Mouse (Mus musculus) hindbrain, embryonic 11.5 days (tissue): ENCODE data around the gene Syde1. TPM values are rescaled to one million over a fixed set of nuclear protein-coding genes. Genes with fewer than 3 reads are reported as not detected.

ENCODE experiments used
- ATAC-seq: fragments of 200-750 bp; cut with Nextera tagmentation; 2 replicates; pipeline ENCODE4 v1.8.0; 2017; ENCODE audit warnings: mild to moderate bottlenecking, moderate TSS enrichment, moderate library complexity; ENCODE audit not compliant: low FRiP score
- DNase-seq: peaks from one replicate; pipeline ENCODE4 v3.0.0-alpha.2; 2015; ENCODE audit warnings: low spot score
- H3K27ac ChIP-seq: fragments of 300-500 bp; sonication (generic); 2 replicates; pipeline ENCODE4 v1.5.1; 2014; ENCODE audit warnings: mild to moderate bottlenecking, low read depth, low read length
- H3K27me3 ChIP-seq: fragments of 300-500 bp; sonication (generic); 2 replicates; pipeline ENCODE4 v1.6.1; 2014; ENCODE audit warnings: mild to moderate bottlenecking, low read length, moderate library complexity, mixed read lengths; ENCODE audit not compliant: control insufficient read depth, insufficient read depth
- H3K36me3 ChIP-seq: fragments of 300-500 bp; sonication (generic); 2 replicates; pipeline ENCODE4 v1.6.1; 2014; ENCODE audit warnings: mild to moderate bottlenecking, low read length, moderate library complexity, mixed read lengths; ENCODE audit not compliant: control insufficient read depth, insufficient read depth
- H3K4me1 ChIP-seq: fragments of 300-500 bp; sonication (generic); replicated peaks from 2 replicates; pipeline ENCODE4 v1.6.1; 2014; ENCODE audit warnings: low read length, mixed read lengths; ENCODE audit not compliant: control insufficient read depth, insufficient read depth
- H3K4me2 ChIP-seq: fragments of 300-500 bp; sonication (generic); replicated peaks from 2 replicates; pipeline ENCODE4 v1.6.1; 2014; ENCODE audit warnings: mild to moderate bottlenecking, low read depth, low read length
- H3K4me3 ChIP-seq: fragments of 300-500 bp; sonication (generic); 2 replicates; pipeline ENCODE4 v1.5.1; 2014; ENCODE audit warnings: low read depth, low read length
- H3K9ac ChIP-seq: fragments of 300-500 bp; sonication (generic); 2 replicates; pipeline ENCODE4 v1.6.1; 2014; ENCODE audit warnings: low read depth, low read length
- H3K9me3 ChIP-seq: fragments of 300-500 bp; sonication (generic); 2 replicates; pipeline ENCODE4 v1.6.1; 2016; ENCODE audit warnings: low read length; ENCODE audit not compliant: control insufficient read depth
- WGBS: fragments of 180-500 bp; shearing (Covaris S2); extraction: QIAGEN DNeasy Blood & Tissue Kit; methylation state at CpG from one replicate; pipeline ENCODE4 v1.1.7; 2014; 5-methylcytosine and 5-hydroxymethylcytosine counted together
- polyA plus RNA-seq: library from polyadenylated mRNA; unstranded; fragments of >200 nt; fragmentation: Nextera tagmentation; extraction: Ambion mirVana; gene quantifications from 2 replicates; pipeline ENCODE4 v1.2.1, GENCODE M21; 2014

Gene Syde1
- polyA plus RNA-seq, 1 experiment from 2014 or later = 11.9 TPM

DNA sequence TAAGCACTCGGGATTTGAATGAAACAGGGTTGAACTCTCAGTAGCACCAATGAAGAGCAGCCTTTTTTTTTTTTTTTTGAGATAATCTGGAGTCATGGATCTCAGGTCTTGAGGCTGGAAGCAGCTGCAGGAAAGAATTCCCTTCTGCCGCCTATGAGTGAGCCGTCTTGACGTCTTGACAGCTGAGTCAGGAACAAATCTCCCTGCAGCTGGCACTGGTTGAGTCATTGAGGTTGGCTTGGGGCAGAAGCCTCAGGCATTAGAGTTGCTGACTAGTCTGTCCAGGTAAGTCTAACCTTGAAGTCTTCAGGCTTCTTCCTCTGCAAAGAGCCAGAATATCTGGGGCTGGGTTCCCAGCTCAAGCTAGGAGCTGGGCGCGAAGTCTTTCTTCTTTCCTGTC, 2.4 kb upstream of the Syde1 start:
- H3K9me3 ChIP-seq = no peaks in the 10 kb centered on the region
- H3K4me1 ChIP-seq = no peaks in the 10 kb centered on the region; the same call in 1 of the 2 replicates
- H3K27ac ChIP-seq = no peak overlapping the region
- no peaks in the 10 kb centered on the region for H3K27me3 ChIP-seq
- H3K4me3 ChIP-seq = no peak overlapping the region
- H3K36me3 ChIP-seq = no peaks in the 10 kb centered on the region
- ATAC-seq (no peak), DNase-seq (no peak)
- no peak overlapping the region for H3K9ac ChIP-seq
- 82% methylated on average over 6 of the region's 6 CpGs for WGBS
- no peak overlapping the region for H3K4me2 ChIP-seq

- no peak overlapping the region for H3K9ac ChIP-seq
- no peak overlapping the region for H3K27ac ChIP-seq
- H3K27me3 ChIP-seq = no peaks in the 10 kb centered on the region
- no peak overlapping the region for H3K4me3 ChIP-seq
- no peak overlapping the region for H3K4me2 ChIP-seq
- no peaks in the 10 kb centered on the region for H3K36me3 ChIP-seq
- ATAC-seq (no peak), DNase-seq (no peak)
- no peaks in the 10 kb centered on the region; the same call in 1 of the 2 replicates for H3K4me1 ChIP-seq
- 95% methylated on average over 5 of the region's 5 CpGs for WGBS
- no peaks in the 10 kb centered on the region for H3K9me3 ChIP-seq
These were observed 2.0 kb upstream of the Syde1 start for GRCm38 (mm10) chr10:78593736-78594135.

GRCm38 (mm10) chr10:78592856-78593379, 1.2 kb upstream of the Syde1 start:
- Histone ChIP-seq H3K27ac (no peak overlapping the region), H3K27me3 (no peaks in the 10 kb centered on the region), H3K4me1 (no peaks in the 10 kb centered on the region; the same call in 1 of the 2 replicates), H3K4me2 (no peak overlapping the region), H3K4me3 (no peak overlapping the region), H3K36me3 (no peaks in the 10 kb centered on the region), H3K9me3 (no peaks in the 10 kb centered on the region), H3K9ac (no peak overlapping the region)
- DNase-seq (no peak), ATAC-seq (no peak)
- WGBS = 86% methylated on average over 4 of the region's 4 CpGs

- 42% methylated on average over 9 of the region's 9 CpGs for WGBS
These were observed 1.0 kb downstream of the Syde1 start for GRCm38 (mm10) chr10:78590744-78591143.

DNA sequence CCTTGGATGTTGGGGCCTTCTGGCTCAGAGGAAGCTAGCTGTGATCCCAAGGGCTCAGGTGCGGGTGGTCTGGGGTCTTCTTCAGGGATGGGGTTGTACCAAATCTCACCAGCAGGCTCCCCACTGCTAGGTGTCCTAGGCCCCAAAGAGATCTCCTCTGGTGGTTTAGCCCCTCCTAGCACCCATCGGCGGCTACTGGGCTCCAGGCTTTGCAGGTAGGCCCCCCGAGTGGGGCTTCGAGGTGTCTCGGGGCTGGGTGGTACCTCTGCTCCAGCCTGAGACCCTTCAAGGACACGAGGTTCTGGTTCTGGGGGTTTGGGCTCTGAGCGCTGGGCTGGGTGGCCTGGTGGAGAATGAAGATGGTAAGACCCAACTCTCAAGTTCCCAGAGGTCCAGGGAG, 1.9 kb downstream of the Syde1 start:
- DNase-seq (no peak), ATAC-seq (no peak)
- no peak overlapping the region for H3K27ac ChIP-seq
- H3K9ac ChIP-seq = no peak overlapping the region
- H3K4me3 ChIP-seq = no peak overlapping the region
- WGBS = 95% methylated on average over 8 of the region's 8 CpGs
- no peaks in the 10 kb centered on the region for H3K9me3 ChIP-seq
- H3K4me2 ChIP-seq = no peak overlapping the region
- H3K36me3 ChIP-seq = peaks cover 5% of the 10 kb centered on the region
- no peaks in the 10 kb centered on the region for H3K27me3 ChIP-seq
- H3K4me1 ChIP-seq = no peaks in the 10 kb centered on the region; the same call in 1 of the 2 replicates

More at GRCm38 (mm10) chr10:78590744-78591143, 1.0 kb downstream of the Syde1 start:
- peak overlapping the region; percentile 73; the same call in 1 of the 2 replicates for H3K9ac ChIP-seq
- peak overlapping the region; percentile 33; the same call in 1 of the 2 replicates for H3K27ac ChIP-seq
- H3K4me2 ChIP-seq = peak overlapping the region; percentile 86
- no peaks in the 10 kb centered on the region for H3K27me3 ChIP-seq
- H3K4me1 ChIP-seq = no peaks in the 10 kb centered on the region; the same call in 1 of the 2 replicates
- DNase-seq (peak; percentile 17), ATAC-seq (no peak)
- H3K36me3 ChIP-seq = peaks cover 5% of the 10 kb centered on the region; the same call in 1 of the 2 replicates
- H3K4me3 ChIP-seq = peak overlapping the region; percentile 55
- H3K9me3 ChIP-seq = no peaks in the 10 kb centered on the region

DNA sequence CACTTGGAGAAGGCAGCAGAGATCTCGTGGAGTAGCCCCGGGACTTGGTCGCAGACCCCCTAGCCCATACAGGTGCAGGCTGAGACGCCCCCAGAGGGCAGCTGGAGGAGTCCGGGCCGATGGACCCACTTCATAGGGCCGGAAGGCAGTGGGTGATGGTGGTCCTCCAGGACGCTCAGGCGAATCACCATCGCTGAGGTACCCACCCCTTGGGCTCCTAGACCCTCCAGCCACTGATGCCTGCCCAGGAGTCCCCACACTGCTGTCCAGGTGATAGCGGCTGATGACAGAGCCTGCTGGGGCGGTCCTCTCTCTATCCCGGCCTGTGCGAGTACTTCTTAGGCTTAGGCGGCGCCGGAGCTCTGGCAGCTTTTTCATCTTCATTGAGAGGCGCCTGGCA, 2.5 kb downstream of the Syde1 start:
- no peak for DNase-seq
- ATAC-seq = no peak
- Histone ChIP-seq H3K9me3 (no peaks in the 10 kb centered on the region), H3K4me2 (no peak overlapping the region), H3K4me1 (no peaks in the 10 kb centered on the region; the same call in 1 of the 2 replicates), H3K4me3 (no peak overlapping the region), H3K36me3 (peaks cover 5% of the 10 kb centered on the region), H3K27me3 (no peaks in the 10 kb centered on the region), H3K9ac (no peak overlapping the region), H3K27ac (no peak overlapping the region)
- 97% methylated on average over 18 of the region's 18 CpGs for WGBS

DNA sequence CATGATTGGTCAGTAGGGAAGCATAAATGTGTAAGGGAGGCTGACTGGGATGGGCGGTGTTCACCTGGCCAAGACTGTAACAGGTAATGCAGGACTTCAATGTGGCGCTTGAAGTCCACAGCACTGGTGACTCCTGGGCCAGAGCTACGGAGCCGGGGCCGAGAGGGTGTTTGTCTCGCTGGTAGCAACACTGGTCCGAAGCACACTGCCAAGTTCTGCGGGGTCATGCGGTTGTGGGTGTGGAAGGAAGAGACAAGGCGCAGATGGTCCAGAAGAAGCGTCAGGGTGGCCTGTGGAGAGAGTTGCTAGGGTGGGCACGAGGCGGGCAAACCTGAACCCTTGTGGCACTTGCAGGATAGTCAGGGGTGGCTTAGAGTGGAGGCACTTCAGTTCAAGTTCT, 5.7 kb downstream of the Syde1 start:
- no peak overlapping the region for H3K4me3 ChIP-seq
- DNase-seq (no peak), ATAC-seq (no peak)
- H3K4me2 ChIP-seq = no peak overlapping the region
- no peak overlapping the region for H3K27ac ChIP-seq
- H3K36me3 ChIP-seq = peaks cover 5% of the 10 kb centered on the region
- no peaks in the 10 kb centered on the region for H3K9me3 ChIP-seq
- no peaks in the 10 kb centered on the region for H3K4me1 ChIP-seq
- no peaks in the 10 kb centered on the region for H3K27me3 ChIP-seq
- no peak overlapping the region for H3K9ac ChIP-seq
- 95% methylated on average over 13 of the region's 13 CpGs for WGBS

- peaks cover 5% of the 10 kb centered on the region for H3K36me3 ChIP-seq
- no peak overlapping the region for H3K27ac ChIP-seq
These were observed 6.2 kb downstream of the Syde1 start for GRCm38 (mm10) chr10:78585606-78586005.

DNA sequence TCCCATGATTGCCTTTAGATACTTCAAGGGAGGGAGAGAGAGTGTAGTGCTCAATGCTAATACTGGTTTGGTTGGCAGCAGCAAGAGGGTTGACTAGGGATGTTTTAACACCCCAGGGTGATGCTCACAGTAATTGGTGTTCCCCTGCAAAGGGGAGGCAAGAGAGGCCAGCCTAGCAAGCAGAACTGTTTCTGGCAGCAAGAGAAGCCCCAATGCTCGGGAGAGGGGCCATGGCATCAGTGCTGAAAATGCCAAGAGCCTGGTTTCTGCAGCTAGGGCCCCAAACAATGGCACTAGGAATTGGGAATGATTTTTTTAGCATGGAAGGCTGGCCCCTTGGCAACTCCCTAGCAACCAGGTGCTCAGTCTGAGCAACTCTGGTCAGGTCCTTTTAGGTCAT, 6.8 kb downstream of the Syde1 start:
- 88% methylated on average over 1 of the region's 1 CpGs for WGBS

More at GRCm38 (mm10) chr10:78585606-78586005, 6.2 kb downstream of the Syde1 start:
- H3K27me3 ChIP-seq = no peaks in the 10 kb centered on the region
- no peak overlapping the region for H3K4me2 ChIP-seq
- WGBS = 87% methylated on average over 22 of the region's 22 CpGs
- H3K9ac ChIP-seq = no peak overlapping the region
- H3K4me3 ChIP-seq = no peak overlapping the region
- DNase-seq (no peak), ATAC-seq (no peak)
- H3K4me1 ChIP-seq = no peaks in the 10 kb centered on the region
- no peaks in the 10 kb centered on the region for H3K9me3 ChIP-seq

More for the DNA sequence above, 6.8 kb downstream of the Syde1 start:
- H3K36me3 ChIP-seq = peaks cover 5% of the 10 kb centered on the region
- H3K4me1 ChIP-seq = no peaks in the 10 kb centered on the region
- no peaks in the 10 kb centered on the region for H3K27me3 ChIP-seq
- H3K9ac ChIP-seq = no peak overlapping the region
- no peaks in the 10 kb centered on the region for H3K9me3 ChIP-seq
- no peak overlapping the region for H3K27ac ChIP-seq
- H3K4me2 ChIP-seq = no peak overlapping the region
- H3K4me3 ChIP-seq = no peak overlapping the region
- DNase-seq = no peak
- ATAC-seq = no peak
